Mouse (Mus musculus) heart, adult 2 months (tissue): Measurements from ENCODE around the gene Vipr1.
"Not testable (repeated sequence)": the region's sequence is repeated elsewhere in the genome, so short reads cannot be mapped to it uniquely, and the experiment has no call there.

ENCODE experiments used
- CTCF ChIP-seq: fragments of 200-600 bp; IDR thresholded peaks from 2 replicates; pipeline ENCODE4 v1.8.1; 2022; ENCODE audit warnings: antibody characterized with exemption, mild to moderate bottlenecking, moderate library complexity
- EP300 ChIP-seq: fragments of 200-500 bp; IDR thresholded peaks from 2 replicates; pipeline ENCODE4 v1.6.1; 2011; ENCODE audit warnings: low read depth, low read length, control low read depth; ENCODE audit not compliant: insufficient read depth
- POLR2A ChIP-seq: fragments of 200-500 bp; IDR thresholded peaks from 2 replicates; pipeline ENCODE4 v1.6.1; 2011; ENCODE audit warnings: mild to moderate bottlenecking, low read depth, low read length, control low read depth; ENCODE audit not compliant: insufficient read depth

GRCm38 (mm10) chr9:121593768-121594167, 48.7 kb upstream of the Vipr1 start:
- TF ChIP-seq POLR2A, CTCF, EP300: not testable (repeated sequence)
